Mouse (Mus musculus): ENCODE measurements around the gene E130208F15Rik. TPM values are rescaled to one million over a fixed set of nuclear protein-coding genes. Genes with fewer than 3 reads are reported as not detected.
A peak's percentile ranks its signal among the peaks of the same experiment; 100 is the strongest.

Gene E130208F15Rik
- total and polyA plus RNA-seq, 2 experiments from 2014 or later = 0.05 TPM; not detected in 1

DNA sequence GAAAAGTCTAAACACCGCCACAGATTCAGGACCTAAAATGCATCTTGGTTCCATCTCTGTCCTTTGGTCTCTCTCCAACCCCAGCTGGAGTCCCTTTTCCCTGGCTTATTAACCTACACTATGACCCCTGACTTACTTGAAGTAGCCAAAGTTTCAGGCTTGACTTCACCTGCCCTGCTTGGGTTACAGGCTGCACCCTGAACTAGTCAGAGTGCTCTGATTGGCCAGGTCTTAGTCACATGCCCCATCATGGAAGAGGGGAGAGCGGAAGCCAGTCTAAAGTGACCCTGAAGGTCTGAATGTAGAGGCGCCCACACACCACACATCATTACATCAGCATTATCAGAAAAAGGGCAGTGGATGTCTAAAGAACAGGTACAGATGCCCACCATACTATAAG, 3.4 kb upstream of the E130208F15Rik start:
- WGBS = 91% methylated on average over 3 of the region's 3 CpGs
- H3K4me2 ChIP-seq (ENCODE audit: low read depth, low read length, poor library complexity, severe bottlenecking) = no peak overlapping the region
- no peak for TF ChIP-seq CTCF (IDR thresholded peaks at IDR 0.05)
- no peaks in the 10 kb centered on the region for H3K4me1 ChIP-seq (ENCODE audit: insufficient read depth, low read length)
- H3K9ac ChIP-seq (replicated peaks; ENCODE audit: low read length, poor library complexity, severe bottlenecking) = no peak overlapping the region
- no peaks in the 10 kb centered on the region for H3K27me3 ChIP-seq (ENCODE audit: insufficient read depth, low read length)
- H3K27ac ChIP-seq (ENCODE audit: low read depth, low read length) = no peak overlapping the region
- ATAC-seq (ENCODE audit: low FRiP score) (no peak), DNase-seq (ENCODE audit: low spot score) (no peak)
- no peaks in the 10 kb centered on the region for H3K9me3 ChIP-seq (ENCODE audit: low read length)
- H3K4me3 ChIP-seq (ENCODE audit: low read depth, low read length) = no peak overlapping the region
- H3K36me3 ChIP-seq (ENCODE audit: insufficient read depth, low read length) = no peaks in the 10 kb centered on the region

DNA sequence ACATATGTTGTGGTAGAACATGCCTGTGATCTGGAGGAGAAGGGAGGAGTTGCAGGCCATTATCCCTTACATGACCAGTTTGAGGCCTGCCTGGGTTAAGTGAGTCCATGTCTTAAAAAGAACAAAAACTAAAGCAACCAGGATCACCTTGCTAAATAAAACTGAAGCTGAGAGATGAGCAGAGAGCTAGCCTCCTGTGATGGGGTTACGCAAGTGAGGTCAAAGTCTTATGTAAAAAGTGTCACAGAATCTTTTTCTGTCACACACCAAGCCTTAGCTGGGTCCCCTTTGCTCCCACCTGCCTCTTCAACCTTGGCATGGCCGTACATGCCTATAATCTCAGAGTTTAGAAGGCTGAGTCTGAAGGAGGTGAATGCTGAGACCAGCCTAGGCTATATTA, 594 bp upstream of the E130208F15Rik start:
- no peak for ATAC-seq (ENCODE audit: low FRiP score)
- DNase-seq (ENCODE audit: low spot score) = no peak
- no peaks in the 10 kb centered on the region for H3K27me3 ChIP-seq (ENCODE audit: insufficient read depth, low read length)
- H3K4me2 ChIP-seq (ENCODE audit: low read depth, low read length, poor library complexity, severe bottlenecking) = peak overlapping the region; percentile 72
- no peaks in the 10 kb centered on the region for H3K4me1 ChIP-seq (ENCODE audit: insufficient read depth, low read length)
- H3K9me3 ChIP-seq (ENCODE audit: low read length) = no peaks in the 10 kb centered on the region
- 80% methylated on average over 2 of the region's 2 CpGs for WGBS
- peak overlapping the region; percentile 68; the same call in 1 of the 2 replicates for H3K4me3 ChIP-seq (ENCODE audit: low read depth, low read length)
- H3K27ac ChIP-seq (ENCODE audit: low read depth, low read length) = no peak overlapping the region
- H3K36me3 ChIP-seq (ENCODE audit: insufficient read depth, low read length) = no peaks in the 10 kb centered on the region
- no peak for TF ChIP-seq CTCF (IDR thresholded peaks at IDR 0.05)
- H3K9ac ChIP-seq (replicated peaks; ENCODE audit: low read length, poor library complexity, severe bottlenecking) = no peak overlapping the region

DNA sequence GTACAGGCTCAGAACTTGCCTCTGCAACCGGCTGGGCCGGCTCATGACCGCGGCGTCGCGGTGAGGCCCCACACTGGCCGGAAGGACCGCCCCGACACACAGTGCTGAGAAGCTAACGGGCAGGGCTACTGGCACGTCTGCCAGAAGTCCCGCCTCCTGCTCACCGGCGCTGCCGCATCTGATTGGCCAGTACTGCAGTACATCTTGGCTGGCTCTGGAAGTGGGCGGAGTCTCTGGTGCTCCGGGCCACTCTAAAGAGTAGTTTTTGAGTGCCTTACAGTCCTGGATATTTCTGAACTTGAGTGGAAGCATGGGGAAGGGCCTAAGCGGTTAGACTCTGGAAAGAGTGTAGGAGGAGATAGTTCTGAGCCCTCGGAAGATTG, 736 bp downstream of the E130208F15Rik start:
- Histone ChIP-seq H3K4me2 (ENCODE audit: low read depth, low read length, poor library complexity, severe bottlenecking) (peak overlapping the region; percentile 72), H3K36me3 (ENCODE audit: insufficient read depth, low read length) (no peaks in the 10 kb centered on the region), H3K4me1 (ENCODE audit: insufficient read depth, low read length) (no peaks in the 10 kb centered on the region), H3K27ac (ENCODE audit: low read depth, low read length) (peak overlapping the region; percentile 71), H3K9ac (replicated peaks; ENCODE audit: low read length, poor library complexity, severe bottlenecking) (peak overlapping the region; percentile 66), H3K4me3 (ENCODE audit: low read depth, low read length) (peak overlapping the region; percentile 68), H3K9me3 (ENCODE audit: low read length) (no peaks in the 10 kb centered on the region), H3K27me3 (ENCODE audit: insufficient read depth, low read length) (no peaks in the 10 kb centered on the region)
- WGBS = under 1% methylated on average over 20 of the region's 20 CpGs
- TF ChIP-seq CTCF (IDR thresholded peaks at IDR 0.05) = no peak
- DNase-seq (ENCODE audit: low spot score) = peak; percentile 98
- peak; percentile 98 for ATAC-seq (ENCODE audit: low FRiP score)

DNA sequence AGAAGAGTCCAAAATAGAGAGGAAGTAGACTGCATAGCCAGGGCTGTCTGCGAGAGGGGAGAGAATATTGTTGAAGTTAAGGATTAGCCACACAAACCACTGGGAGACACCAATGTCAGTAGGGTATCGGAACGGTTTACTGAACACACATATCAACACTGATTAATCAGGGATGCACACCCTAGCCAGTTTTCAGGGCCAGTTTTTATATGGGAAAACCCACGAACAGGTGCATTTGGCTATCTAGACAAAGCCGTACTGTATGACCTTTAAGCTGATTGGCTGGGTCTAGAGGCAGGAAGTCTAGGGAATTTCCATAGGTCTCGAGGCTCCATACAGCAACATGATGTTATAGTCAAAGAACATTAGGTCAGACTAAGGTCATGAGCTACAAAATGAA, 1.3 kb downstream of the E130208F15Rik start:
- no peak for TF ChIP-seq CTCF (IDR thresholded peaks at IDR 0.05)
- no peaks in the 10 kb centered on the region for H3K27me3 ChIP-seq (ENCODE audit: insufficient read depth, low read length)
- ATAC-seq (ENCODE audit: low FRiP score) (no peak), DNase-seq (ENCODE audit: low spot score) (no peak)
- H3K4me2 ChIP-seq (ENCODE audit: low read depth, low read length, poor library complexity, severe bottlenecking) = peak overlapping the region; percentile 72
- H3K9me3 ChIP-seq (ENCODE audit: low read length) = no peaks in the 10 kb centered on the region
- H3K4me1 ChIP-seq (ENCODE audit: insufficient read depth, low read length) = no peaks in the 10 kb centered on the region
- H3K27ac ChIP-seq (ENCODE audit: low read depth, low read length) = no peak overlapping the region
- H3K4me3 ChIP-seq (ENCODE audit: low read depth, low read length) = peak overlapping the region; percentile 68
- H3K36me3 ChIP-seq (ENCODE audit: insufficient read depth, low read length) = no peaks in the 10 kb centered on the region
- no peak overlapping the region for H3K9ac ChIP-seq (replicated peaks; ENCODE audit: low read length, poor library complexity, severe bottlenecking)
- 33% methylated on average over 6 of the region's 6 CpGs for WGBS

DNA sequence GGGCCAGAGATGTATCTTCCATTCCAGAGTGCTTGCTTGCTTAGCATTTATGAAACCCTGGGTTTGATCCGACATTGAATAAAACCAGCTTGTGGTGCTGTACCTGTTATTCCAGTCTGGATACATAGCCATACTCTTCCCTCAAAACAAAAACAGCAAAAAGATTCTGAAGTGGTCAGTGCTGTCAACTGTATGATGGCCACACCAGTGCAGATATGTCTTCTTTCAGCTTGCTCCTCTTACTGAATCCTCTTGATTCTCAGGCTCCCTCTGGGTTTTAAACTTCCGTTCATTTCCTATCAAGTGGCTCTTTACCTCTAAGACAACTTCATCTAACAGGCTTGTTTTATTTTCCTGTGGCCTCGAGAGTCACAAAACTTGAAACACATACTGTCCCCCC, 2.3 kb downstream of the E130208F15Rik start, which contains the start of gene Sdhaf1:
Gene Sdhaf1 (minus strand): TSS at position 101 of the 400 bp plus-strand sequence.
- no peak within 1 kb of the TSS for H3K27ac ChIP-seq (ENCODE audit: low read depth, low read length)
- H3K4me2 ChIP-seq (ENCODE audit: low read depth, low read length, poor library complexity, severe bottlenecking) = peak within 1 kb of the TSS; percentile 72
- WGBS = 81% methylated on average over 3 of the region's 3 CpGs
- DNase-seq (ENCODE audit: low spot score) = no peak
- H3K36me3 ChIP-seq (ENCODE audit: insufficient read depth, low read length) = no peaks in the 10 kb centered on the region
- H3K9me3 ChIP-seq (ENCODE audit: low read length) = no peaks in the 10 kb centered on the region
- no peak for TF ChIP-seq CTCF (IDR thresholded peaks at IDR 0.05)
- H3K4me3 ChIP-seq (ENCODE audit: low read depth, low read length) = peak within 1 kb of the TSS; percentile 68; the same call in 1 of the 2 replicates
- no peak for ATAC-seq (ENCODE audit: low FRiP score)
- H3K9ac ChIP-seq (replicated peaks; ENCODE audit: low read length, poor library complexity, severe bottlenecking) = no peak within 1 kb of the TSS
- no peaks in the 10 kb centered on the region for H3K4me1 ChIP-seq (ENCODE audit: insufficient read depth, low read length)
- no peaks in the 10 kb centered on the region for H3K27me3 ChIP-seq (ENCODE audit: insufficient read depth, low read length)

GRCm38 (mm10) chr7:30324300-30324944, 2.9 kb downstream of the E130208F15Rik start:
- H3K36me3 ChIP-seq (ENCODE audit: insufficient read depth, low read length) = no peaks in the 10 kb centered on the region
- no peak for TF ChIP-seq CTCF (IDR thresholded peaks at IDR 0.05)
- H3K9me3 ChIP-seq (ENCODE audit: low read length) = no peaks in the 10 kb centered on the region
- ATAC-seq (ENCODE audit: low FRiP score) (no peak), DNase-seq (ENCODE audit: low spot score) (no peak)
- no peaks in the 10 kb centered on the region for H3K27me3 ChIP-seq (ENCODE audit: insufficient read depth, low read length)
- WGBS = 86% methylated on average over 5 of the region's 5 CpGs
- H3K4me1 ChIP-seq (ENCODE audit: insufficient read depth, low read length) = no peaks in the 10 kb centered on the region
- H3K4me3 ChIP-seq (ENCODE audit: low read depth, low read length) = no peak overlapping the region
- no peak overlapping the region for H3K27ac ChIP-seq (ENCODE audit: low read depth, low read length)
- H3K9ac ChIP-seq (replicated peaks; ENCODE audit: low read length, poor library complexity, severe bottlenecking) = no peak overlapping the region
- no peak overlapping the region for H3K4me2 ChIP-seq (ENCODE audit: low read depth, low read length, poor library complexity, severe bottlenecking)
